Mouse (Mus musculus) cerebellum, adult 9-11 months (tissue): ENCODE measurements around the gene Rin1.
A peak's percentile ranks its signal among the peaks of the same experiment; 100 is the strongest.
"Not testable (repeated sequence)": the region's sequence is repeated elsewhere in the genome, so short reads cannot be mapped to it uniquely, and the experiment has no call there.

Source experiments
- DNase-seq: peaks from one replicate; pipeline ENCODE4 v3.0.0; 2022

The Rin1 gene

GRCm38 (mm10) chr19:5050047-5050905 lies at the start of gene Rin1:
TSS of gene Rin1 (plus strand) at chr19:5050481.
- peak; percentile 72 for DNase-seq

- peak; percentile 90 for DNase-seq
Observed at GRCm38 (mm10) chr19:5001666-5002406, 48.4 kb upstream of the Rin1 start.

GRCm38 (mm10) chr19:5003644-5004043 lies 46.6 kb upstream of the Rin1 start:
- not testable (repeated sequence) for DNase-seq

GRCm38 (mm10) chr19:5004925-5005324 lies 45.4 kb upstream of the Rin1 start:
- no peak for DNase-seq

- DNase-seq, result no peak
Observed at GRCm38 (mm10) chr19:5013138-5013537, 37.1 kb upstream of the Rin1 start.

- DNase-seq, result peak; percentile 66
Observed at GRCm38 (mm10) chr19:5014961-5015398, 35.3 kb upstream of the Rin1 start.

GRCm38 (mm10) chr19:5016221-5016742 lies 34.0 kb upstream of the Rin1 start:
- no peak for DNase-seq

- peak; percentile 70 for DNase-seq
Observed at GRCm38 (mm10) chr19:5016782-5017181, 33.5 kb upstream of the Rin1 start.

- no peak for DNase-seq
Observed at GRCm38 (mm10) chr19:5017611-5018010, 32.7 kb upstream of the Rin1 start.

- no peak for DNase-seq
Observed at GRCm38 (mm10) chr19:5018191-5018590, 32.1 kb upstream of the Rin1 start.

- no peak for DNase-seq
Observed at GRCm38 (mm10) chr19:5021416-5021815, 28.9 kb upstream of the Rin1 start.

GRCm38 (mm10) chr19:5023621-5024479 lies 26.4 kb upstream of the Rin1 start, which contains the start of gene Slc29a2:
TSS of gene Slc29a2 (plus strand) at chr19:5023860.
- DNase-seq, result peak; percentile 94

- DNase-seq, result no peak
Observed at GRCm38 (mm10) chr19:5026111-5026510, 24.2 kb upstream of the Rin1 start.

- no peak for DNase-seq
Observed at GRCm38 (mm10) chr19:5032686-5033085, 17.6 kb upstream of the Rin1 start.

- DNase-seq, result no peak
Observed at GRCm38 (mm10) chr19:5036577-5036976, 13.7 kb upstream of the Rin1 start.

- peak; percentile 93 for DNase-seq
Observed at GRCm38 (mm10) chr19:5037678-5038571, 12.4 kb upstream of the Rin1 start.

- DNase-seq, result peak; percentile 95
Observed at GRCm38 (mm10) chr19:5038709-5039156, 11.5 kb upstream of the Rin1 start, which contains the start of the genes B4gat1 and AC124502.3. TSS of gene B4gat1 (plus strand) at chr19:5038826. TSS of gene AC124502.3 (plus strand) at chr19:5038891.

GRCm38 (mm10) chr19:5039301-5040114 lies 10.8 kb upstream of the Rin1 start:
- DNase-seq, result no peak

- peak; percentile 91 for DNase-seq
Observed at GRCm38 (mm10) chr19:5040862-5041523, 9.3 kb upstream of the Rin1 start, which contains the start of gene Brms1. TSS of gene Brms1 (plus strand) at chr19:5041354.

GRCm38 (mm10) chr19:5041588-5041987 lies 8.7 kb upstream of the Rin1 start:
- DNase-seq, result no peak
